Mouse (Mus musculus): ENCODE measurements around the gene Tmem86a.

The Tmem86a gene

GRCm38 (mm10) chr7:47073536-47074521 is 23.4 kb downstream of the Tmem86a start:
- no peak for DNase-seq (ENCODE audit: extremely low read depth, low read depth)

GRCm38 (mm10) chr7:47076193-47076592 is 25.8 kb downstream of the Tmem86a start:
- no peak for DNase-seq (ENCODE audit: extremely low read depth, low read depth)

- no peak for DNase-seq (ENCODE audit: extremely low read depth, low read depth)
Observed at GRCm38 (mm10) chr7:47076729-47077128, 26.3 kb downstream of the Tmem86a start.

GRCm38 (mm10) chr7:47077451-47077850 is 27.1 kb downstream of the Tmem86a start:
- DNase-seq (ENCODE audit: extremely low read depth, low read depth) = peak; percentile 10

GRCm38 (mm10) chr7:47080868-47081267 is 30.5 kb downstream of the Tmem86a start:
- DNase-seq (ENCODE audit: extremely low read depth, low read depth) = no peak

GRCm38 (mm10) chr7:47081277-47081676 is 30.9 kb downstream of the Tmem86a start:
- peak; percentile 6 for DNase-seq (ENCODE audit: extremely low read depth, low read depth)

GRCm38 (mm10) chr7:47085075-47085474 is 34.7 kb downstream of the Tmem86a start:
- no peak for DNase-seq (ENCODE audit: extremely low read depth, low read depth)

GRCm38 (mm10) chr7:47093935-47094334 is 43.5 kb downstream of the Tmem86a start:
- DNase-seq (ENCODE audit: extremely low read depth, low read depth) = no peak

- DNase-seq (ENCODE audit: extremely low read depth, low read depth) = no peak
Observed at GRCm38 (mm10) chr7:47094969-47095368, 44.6 kb downstream of the Tmem86a start.

- no peak for DNase-seq (ENCODE audit: extremely low read depth, low read depth)
Observed at GRCm38 (mm10) chr7:47098044-47098443, 47.6 kb downstream of the Tmem86a start.

GRCm38 (mm10) chr7:47099306-47099705 is 48.9 kb downstream of the Tmem86a start:
- DNase-seq (ENCODE audit: extremely low read depth, low read depth) = no peak

GRCm38 (mm10) chr7:47100615-47101014 is 50.2 kb downstream of the Tmem86a start:
- DNase-seq (ENCODE audit: extremely low read depth, low read depth) = no peak

- DNase-seq (ENCODE audit: extremely low read depth, low read depth) = no peak
Observed at GRCm38 (mm10) chr7:47102970-47103369, 52.6 kb downstream of the Tmem86a start.

- no peak for DNase-seq (ENCODE audit: extremely low read depth, low read depth)
Observed at GRCm38 (mm10) chr7:47103671-47104414, 53.4 kb downstream of the Tmem86a start.
